Mouse (Mus musculus): ENCODE measurements around the gene Ift46.

DNA sequence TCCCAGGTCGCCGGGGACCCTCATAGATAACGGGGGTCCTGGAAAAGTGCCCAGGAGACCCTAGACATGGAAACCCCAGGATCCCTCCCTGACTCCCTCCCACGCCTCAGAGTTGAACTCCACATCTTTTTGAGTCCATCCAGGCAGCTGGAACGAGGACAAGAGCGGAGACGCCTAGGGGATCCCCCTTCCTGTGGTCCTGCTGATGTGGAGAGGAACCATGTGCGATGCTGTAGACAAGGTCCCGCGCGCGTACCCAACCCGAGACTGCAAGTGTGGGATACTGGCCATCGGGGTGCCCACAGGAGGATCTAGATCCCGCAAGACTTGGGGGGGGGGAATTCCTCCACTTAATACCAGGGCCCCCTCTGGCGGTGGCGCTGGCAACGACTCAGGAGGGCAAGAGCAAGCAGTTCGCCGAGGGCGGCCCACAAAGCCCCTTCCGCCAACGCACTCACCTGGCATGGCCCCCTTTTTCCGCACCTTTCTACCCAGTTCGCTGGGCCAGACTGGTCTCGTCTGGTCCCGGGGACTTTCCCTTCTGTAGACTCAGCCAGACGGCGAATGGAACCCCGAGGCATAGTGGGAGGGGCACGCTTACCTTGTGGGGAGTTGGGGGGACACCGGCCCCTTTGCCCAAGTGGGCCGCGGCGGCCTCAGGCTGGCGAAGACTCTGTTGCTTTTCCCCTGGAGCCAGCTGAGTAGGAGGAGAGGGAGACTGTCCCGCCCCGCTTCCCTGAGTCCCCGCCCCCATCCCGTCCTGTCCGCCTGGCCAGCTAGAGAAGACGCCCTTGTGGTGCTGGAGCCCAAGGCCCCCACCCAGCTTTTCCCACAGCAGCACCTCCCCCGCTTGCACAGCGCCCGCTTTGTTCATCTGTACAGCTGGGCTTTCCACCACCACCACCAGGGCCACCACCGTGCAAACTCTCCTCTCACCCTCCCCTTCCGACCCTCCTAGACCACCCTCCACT, 32.9 kb upstream of the Ift46 start, which contains the start of gene Phldb1:
- TF ChIP-seq CTCF (IDR thresholded peaks at IDR 0.05; ENCODE audit: borderline replicate concordance, control insufficient read depth, extremely low read depth, insufficient read depth, low read length, poor library complexity) (peak; percentile 80), POLR2A (IDR thresholded peaks at IDR 0.05; ENCODE audit: control insufficient read depth, extremely low read depth, insufficient read depth, low read length, poor library complexity) (no peak)
